Mouse (Mus musculus): ENCODE data around the gene Fam117a.

Gene Fam117a

GRCm38 (mm10) chr11:95336568-95337128 is at the start of gene Fam117a:
Gene Fam117a, plus strand, starts transcription at chr11:95337018.
- DNase-seq (ENCODE audit: low spot score): peak; percentile 93

- DNase-seq (ENCODE audit: low spot score): no peak
Observed at GRCm38 (mm10) chr11:95291998-95292397, 44.8 kb upstream of the Fam117a start.

- no peak for DNase-seq (ENCODE audit: low spot score)
Observed at GRCm38 (mm10) chr11:95293017-95293624, 43.7 kb upstream of the Fam117a start.

GRCm38 (mm10) chr11:95295736-95296135 is 41.1 kb upstream of the Fam117a start:
- no peak for DNase-seq (ENCODE audit: low spot score)

GRCm38 (mm10) chr11:95298146-95298545 is 38.7 kb upstream of the Fam117a start:
- no peak for DNase-seq (ENCODE audit: low spot score)

GRCm38 (mm10) chr11:95299886-95300285 is 36.9 kb upstream of the Fam117a start:
- no peak for DNase-seq (ENCODE audit: low spot score)

GRCm38 (mm10) chr11:95301772-95302171 is 35.0 kb upstream of the Fam117a start:
- peak; percentile 61 for DNase-seq (ENCODE audit: low spot score)

- no peak for DNase-seq (ENCODE audit: low spot score)
Observed at GRCm38 (mm10) chr11:95305600-95305999, 31.2 kb upstream of the Fam117a start.

GRCm38 (mm10) chr11:95307526-95307925 is 29.3 kb upstream of the Fam117a start:
- peak; percentile 51 for DNase-seq (ENCODE audit: low spot score)

- DNase-seq (ENCODE audit: low spot score): peak; percentile 98
Observed at GRCm38 (mm10) chr11:95309510-95310006, 27.3 kb upstream of the Fam117a start.

- DNase-seq (ENCODE audit: low spot score): peak; percentile 99
Observed at GRCm38 (mm10) chr11:95310007-95310647, 26.7 kb upstream of the Fam117a start, which contains the start of gene Kat7. Gene Kat7, minus strand, starts transcription at chr11:95310246.

GRCm38 (mm10) chr11:95310648-95311424 is 26.0 kb upstream of the Fam117a start:
- DNase-seq (ENCODE audit: low spot score): no peak

GRCm38 (mm10) chr11:95311425-95311807 is 25.4 kb upstream of the Fam117a start:
- no peak for DNase-seq (ENCODE audit: low spot score)

GRCm38 (mm10) chr11:95315215-95315955 is 21.4 kb upstream of the Fam117a start:
- no peak for DNase-seq (ENCODE audit: low spot score)

GRCm38 (mm10) chr11:95318116-95318515 is 18.7 kb upstream of the Fam117a start:
- no peak for DNase-seq (ENCODE audit: low spot score)

- no peak for DNase-seq (ENCODE audit: low spot score)
Observed at GRCm38 (mm10) chr11:95319506-95319905, 17.3 kb upstream of the Fam117a start.

- no peak for DNase-seq (ENCODE audit: low spot score)
Observed at GRCm38 (mm10) chr11:95320010-95320409, 16.8 kb upstream of the Fam117a start.

GRCm38 (mm10) chr11:95324181-95324580 is 12.6 kb upstream of the Fam117a start:
- no peak for DNase-seq (ENCODE audit: low spot score)

- no peak for DNase-seq (ENCODE audit: low spot score)
Observed at GRCm38 (mm10) chr11:95325832-95326231, 11.0 kb upstream of the Fam117a start.

GRCm38 (mm10) chr11:95326243-95326642 is 10.6 kb upstream of the Fam117a start:
- no peak for DNase-seq (ENCODE audit: low spot score)

- no peak for DNase-seq (ENCODE audit: low spot score)
Observed at GRCm38 (mm10) chr11:95328629-95329028, 8.2 kb upstream of the Fam117a start.

GRCm38 (mm10) chr11:95330662-95331061 is 6.2 kb upstream of the Fam117a start:
- no peak for DNase-seq (ENCODE audit: low spot score)

All from yolk sac, embryonic 10.5 days (tissue).